17 mouse cellular contexts compared by ENCODE assay signal in genomic region chr11:81187851-81188250, GRCm38 (mm10).
"Had no signal": no experiment of that assay in that cellular context is flagged by ENCODE, and none has a peak within 500 bp of the region (broad histone marks: within the 10 kb centered on the region; RNA-seq: fewer than 3 reads in every experiment).

No protein-coding gene starts in this region.

- H3K4me3 ChIP-seq: lung, embryonic 15.5 days; megakaryocyte, embryonic 14.5 days; midbrain, embryonic 13.5 days; midbrain, embryonic 15.5 days; neural tube, embryonic 12.5 days; stomach, embryonic 15.5 days had no signal

- ATAC-seq: liver, postnatal 0 days; lung, postnatal 0 days; midbrain, embryonic 13.5 days; midbrain, embryonic 15.5 days had no signal

- H3K4me1 ChIP-seq: lung, embryonic 15.5 days; megakaryocyte, embryonic 14.5 days; midbrain, embryonic 13.5 days; midbrain, embryonic 15.5 days; neural tube, embryonic 12.5 days; stomach, embryonic 15.5 days had no signal

- DNase-seq: liver, postnatal 0 days; lung, adult 2 months; lung, postnatal 14 days; lung, postnatal 36 days; right cerebral cortex, postnatal 25 days; thymus, adult 2 months; thymus, postnatal 25 days; thymus, postnatal 4 days had no signal

- H3K27ac ChIP-seq: lung, embryonic 15.5 days; macrophage; midbrain, embryonic 13.5 days; midbrain, embryonic 15.5 days; neural tube, embryonic 12.5 days; stomach, embryonic 15.5 days; stomach, postnatal 0 days had no signal
